Mouse (Mus musculus) embryonic facial prominence, embryonic 10.5 days (tissue): ENCODE measurements around the gene Fer1l5. TPM values are rescaled to one million over a fixed set of nuclear protein-coding genes. Genes with fewer than 3 reads are reported as not detected.

Experiments used
- DNase-seq: peaks from one replicate; pipeline ENCODE4 v3.0.0-alpha.2; 2017; ENCODE audit warnings: low spot score
- H3K27ac ChIP-seq: fragments of 300-500 bp; sonication (generic); replicated peaks from 2 replicates; pipeline ENCODE4 v1.5.1; 2016; ENCODE audit warnings: mild to moderate bottlenecking
- H3K27me3 ChIP-seq: fragments of 300-500 bp; sonication (generic); replicated peaks from 2 replicates; pipeline ENCODE4 v1.6.1; 2016; ENCODE audit warnings: low read depth, mild to moderate bottlenecking; ENCODE audit not compliant: poor library complexity, severe bottlenecking
- H3K36me3 ChIP-seq: fragments of 300-500 bp; sonication (generic); replicated peaks from 2 replicates; pipeline ENCODE4 v1.6.1; 2016; ENCODE audit warnings: mild to moderate bottlenecking, moderate library complexity
- H3K4me1 ChIP-seq: fragments of 300-500 bp; sonication (generic); 2 replicates; pipeline ENCODE4 v1.6.1; 2016
- H3K4me3 ChIP-seq: fragments of 300-500 bp; sonication (generic); 2 replicates; pipeline ENCODE4 v1.5.1; 2016; ENCODE audit warnings: mild to moderate bottlenecking, moderate library complexity
- H3K9me3 ChIP-seq: fragments of 300-500 bp; sonication (generic); 2 replicates; pipeline ENCODE4 v1.6.1; 2016; ENCODE audit warnings: mild to moderate bottlenecking
- WGBS: fragments of 180-500 bp; shearing (Covaris S2); methylation state at CpG from one replicate; pipeline ENCODE4 v1.1.7; 2016; 5-methylcytosine and 5-hydroxymethylcytosine counted together
- microRNA-seq: library from miRNA; unstranded; fragments of <30 nt; microRNA quantifications from one replicate; pipeline ENCODE4, GENCODE M21; 2017
- polyA plus RNA-seq: library from polyadenylated mRNA; unstranded; fragments of >200 nt; fragmentation: Nextera tagmentation; extraction: Ambion mirVana; gene quantifications from 2 replicates; pipeline ENCODE4 v1.2.1, GENCODE M21; 2016

Gene Fer1l5
- polyA plus RNA-seq, 1 experiment from 2014 or later, result 1.7 TPM

- peaks cover 12% of the 10 kb centered on the region; the same call in 1 of the 2 replicates for H3K27me3 ChIP-seq
- no peak for DNase-seq
- WGBS, result 49% methylated on average over 5 of the region's 5 CpGs
- no peak overlapping the region for H3K27ac ChIP-seq
- H3K36me3 ChIP-seq, result no peaks in the 10 kb centered on the region
- H3K9me3 ChIP-seq, result no peaks in the 10 kb centered on the region
- H3K4me3 ChIP-seq, result no peak overlapping the region
- H3K4me1 ChIP-seq, result peaks cover 27% of the 10 kb centered on the region
Observed at GRCm38 (mm10) chr1:36467446-36467845, 95.4 kb downstream of the Fer1l5 start.

GRCm38 (mm10) chr1:36469811-36470444 lies 97.8 kb downstream of the Fer1l5 start:
- no peak for DNase-seq
- no peaks in the 10 kb centered on the region for H3K9me3 ChIP-seq
- no peaks in the 10 kb centered on the region for H3K36me3 ChIP-seq
- peaks cover 9% of the 10 kb centered on the region; the same call in 1 of the 2 replicates for H3K27me3 ChIP-seq
- WGBS, result 30% methylated on average over 2 of the region's 2 CpGs
- peaks cover 52% of the 10 kb centered on the region for H3K4me1 ChIP-seq
- no peak overlapping the region for H3K27ac ChIP-seq
- H3K4me3 ChIP-seq, result no peak overlapping the region

- WGBS, result under 1% methylated on average over 98 of the region's 98 CpGs
- Histone ChIP-seq H3K9me3 (no peaks in the 10 kb centered on the region), H3K36me3 (no peaks in the 10 kb centered on the region), H3K4me1 (peaks cover 67% of the 10 kb centered on the region), H3K4me3 (peak within 1 kb of the TSS; percentile 76), H3K27ac (peak within 1 kb of the TSS; percentile 85), H3K27me3 (peaks cover 9% of the 10 kb centered on the region; the same call in 1 of the 2 replicates)
- peak; percentile 96 for DNase-seq
Observed at GRCm38 (mm10) chr1:36471181-36472105, 99.4 kb downstream of the Fer1l5 start, which contains the start of gene Cnnm4. TSS of gene Cnnm4 (plus strand) at chr1:36471620.

Small RNAs within 50 kb of the gene (microRNA-seq; reads per million reads assigned to microRNA genes)
- gene Mir6898, result 1.2 reads per million

Other genes starting within 250 kb of the Fer1l5 start
- gene Uggt1, start 127.6 kb upstream of the Fer1l5 start, polyA plus RNA-seq, result 44.6 and 51.2 TPM in 2 replicates
- 0.27 and 0.41 TPM in 2 replicates for gene Neurl3, start 97.6 kb upstream of the Fer1l5 start, polyA plus RNA-seq
- gene Arid5a, start 64.6 kb upstream of the Fer1l5 start, polyA plus RNA-seq, result 3.3 and 4.5 TPM in 2 replicates
- gene Kansl3, start 3.1 kb upstream of the Fer1l5 start, polyA plus RNA-seq, result 50.9 and 52.1 TPM in 2 replicates
- 58.4 and 62.9 TPM in 2 replicates for gene Lman2l, start 73.0 kb downstream of the Fer1l5 start, polyA plus RNA-seq
- 16.2 and 16.4 TPM in 2 replicates for gene Cnnm4, start 99.3 kb downstream of the Fer1l5 start, polyA plus RNA-seq
- gene Cnnm3, start 139.6 kb downstream of the Fer1l5 start, polyA plus RNA-seq, result 3.5 and 3.6 TPM in 2 replicates
- gene Ankrd23, start 164.6 kb downstream of the Fer1l5 start, polyA plus RNA-seq, result 15.5 and 16.6 TPM in 2 replicates
- gene Gm42417, start 167.1 kb downstream of the Fer1l5 start, polyA plus RNA-seq, result 0.54 TPM in 1 of 2 replicates, not detected in the other
- gene Ankrd39, start 175.2 kb downstream of the Fer1l5 start, polyA plus RNA-seq, result 18.9 and 20.3 TPM in 2 replicates
- 24.9 and 25.9 TPM in 2 replicates for gene Sema4c, start 186.1 kb downstream of the Fer1l5 start, polyA plus RNA-seq